Mouse (Mus musculus) kidney, adult 8-10 months (tissue): ENCODE data around the gene Fig4.

Experiments
- DNase-seq, 2 experiments: peaks; one replicate each; pipeline ENCODE4 v3.0.0; 2022

Gene Fig4

GRCm38 (mm10) chr10:41208860-41209377 lies 94.1 kb downstream of the Fig4 start:
- no peak for DNase-seq

GRCm38 (mm10) chr10:41205647-41206046 lies 97.4 kb downstream of the Fig4 start:
- no peak for DNase-seq

- no peak for DNase-seq
Measured at GRCm38 (mm10) chr10:41204637-41205315, 98.3 kb downstream of the Fig4 start.

GRCm38 (mm10) chr10:41204191-41204590 lies 98.9 kb downstream of the Fig4 start:
- no peak for DNase-seq

- DNase-seq: no peak
Measured at GRCm38 (mm10) chr10:41198719-41199118, 104.3 kb downstream of the Fig4 start.

GRCm38 (mm10) chr10:41197788-41198187 lies 105.3 kb downstream of the Fig4 start:
- no peak for DNase-seq

- DNase-seq: no peak
Measured at GRCm38 (mm10) chr10:41196295-41196694, 106.8 kb downstream of the Fig4 start.

- no peak for DNase-seq
Measured at GRCm38 (mm10) chr10:41189392-41189791, 113.7 kb downstream of the Fig4 start.

- no peak for DNase-seq
Measured at GRCm38 (mm10) chr10:41183975-41184374, 119.1 kb downstream of the Fig4 start.

GRCm38 (mm10) chr10:41182644-41183043 lies 120.4 kb downstream of the Fig4 start:
- no peak for DNase-seq

- no peak for DNase-seq
Measured at GRCm38 (mm10) chr10:41166141-41166540, 136.9 kb downstream of the Fig4 start.

GRCm38 (mm10) chr10:41163108-41163507 lies 140.0 kb downstream of the Fig4 start:
- no peak for DNase-seq

GRCm38 (mm10) chr10:41157296-41157695 lies 145.8 kb downstream of the Fig4 start:
- no peak for DNase-seq

GRCm38 (mm10) chr10:41156693-41157092 lies 146.4 kb downstream of the Fig4 start:
- no peak for DNase-seq

- no peak for DNase-seq
Measured at GRCm38 (mm10) chr10:41153229-41153750, 149.8 kb downstream of the Fig4 start.

GRCm38 (mm10) chr10:41151901-41152300 lies 151.2 kb downstream of the Fig4 start:
- DNase-seq: no peak

- no peak for DNase-seq
Measured at GRCm38 (mm10) chr10:41151441-41151840, 151.6 kb downstream of the Fig4 start.

- no peak for DNase-seq
Measured at GRCm38 (mm10) chr10:41151021-41151420, 152.0 kb downstream of the Fig4 start.

GRCm38 (mm10) chr10:41150496-41150895 lies 152.6 kb downstream of the Fig4 start:
- DNase-seq: no peak

- no peak for DNase-seq
Measured at GRCm38 (mm10) chr10:41149307-41149706, 153.8 kb downstream of the Fig4 start.

- DNase-seq: no peak
Measured at GRCm38 (mm10) chr10:41146141-41146540, 156.9 kb downstream of the Fig4 start.
